Mouse (Mus musculus) E14TG2a.4 (cell line): ENCODE measurements around the gene Nudt3.

Experiments used
- CTCF ChIP-seq: conservative IDR thresholded peaks from 2 replicates; pipeline ENCODE4 v1.5.1; 2014; ENCODE audit warnings: low read length
- NANOG ChIP-seq: IDR thresholded peaks from 2 replicates; pipeline ENCODE4 v1.6.1; 2014; ENCODE audit warnings: borderline replicate concordance, low read length, mixed read lengths
- POU5F1 ChIP-seq: IDR thresholded peaks from 2 replicates; pipeline ENCODE4 v1.6.1; 2014; ENCODE audit warnings: low read length, borderline replicate concordance

DNA sequence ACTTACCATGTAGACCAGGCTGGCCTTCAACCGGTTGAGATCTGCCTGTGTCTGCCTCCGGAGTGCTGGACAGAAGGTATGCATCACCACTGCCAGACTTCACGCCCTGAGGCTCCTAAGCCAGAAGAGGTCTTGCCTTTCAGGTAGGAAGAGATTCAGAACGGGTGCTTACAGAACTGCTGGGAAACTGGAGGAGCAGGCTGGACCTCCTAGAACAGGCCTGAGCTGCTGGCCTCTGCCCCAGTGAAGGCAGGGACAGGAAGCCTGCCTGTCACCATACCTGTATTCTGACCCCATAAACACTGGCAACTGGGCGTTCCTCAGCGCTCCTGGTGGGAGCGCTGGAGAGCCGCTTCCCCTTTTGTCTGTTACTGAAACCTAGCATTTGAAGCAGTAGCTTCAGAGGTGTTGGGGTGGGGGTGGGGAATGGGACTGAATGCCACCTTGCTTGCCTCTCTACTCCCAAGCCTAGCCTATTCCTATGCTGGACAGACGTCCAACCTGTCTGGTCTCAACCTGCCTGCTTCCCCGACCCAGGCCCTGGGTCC, 71.8 kb downstream of the Nudt3 start:
- TF ChIP-seq CTCF (0 out of 2 replicates have a peak, but pooled peaks have one; percentile 13), POU5F1 (no peak), NANOG (no peak)
